Mouse (Mus musculus) erythroblast, embryonic 14.5 days (primary cell): ENCODE data around the gene Rilp. TPM values are rescaled to one million over a fixed set of nuclear protein-coding genes. Genes with fewer than 3 reads are reported as not detected.

Source experiments
- H3K27me3 ChIP-seq: 2 replicates; pipeline ENCODE4 v1.6.1; 2012; ENCODE audit warnings: inconsistent platforms; ENCODE audit not compliant: control insufficient read depth
- H3K36me3 ChIP-seq: 2 replicates; pipeline ENCODE4 v1.6.1; 2012; ENCODE audit warnings: mild to moderate bottlenecking, inconsistent platforms; ENCODE audit not compliant: control insufficient read depth
- H3K4me1 ChIP-seq: 2 replicates; pipeline ENCODE4 v1.6.1; 2012; ENCODE audit warnings: inconsistent platforms; ENCODE audit not compliant: control insufficient read depth
- H3K4me3 ChIP-seq: replicated peaks from 2 replicates; pipeline ENCODE3; 2012; ENCODE audit warnings: moderate library complexity, mild to moderate bottlenecking, inconsistent platforms
- H3K9me3 ChIP-seq: 2 replicates; pipeline ENCODE4 v1.6.1; 2012; ENCODE audit warnings: low read length, inconsistent platforms, mixed read lengths; ENCODE audit not compliant: control insufficient read depth
- GATA1 ChIP-seq: IDR thresholded peaks from 2 replicates; pipeline ENCODE4 v1.6.1; 2012; ENCODE audit warnings: low read length, inconsistent platforms, mixed read lengths
- TAL1 ChIP-seq: IDR thresholded peaks from 3 replicates; pipeline ENCODE4 v1.6.1; 2012; ENCODE audit warnings: low read length, inconsistent platforms, mixed read lengths
- polyA plus RNA-seq: library from polyadenylated mRNA; stranded (reverse); fragments of >175 nt; gene quantifications from 2 replicates; pipeline ENCODE4 v1.2.3, GENCODE M21; 2012

The Rilp gene
- polyA plus RNA-seq, 1 experiment, result 0.10 TPM

- Histone ChIP-seq H3K27me3 (no peaks in the 10 kb centered on the region), H3K4me3 (peak overlapping the region; percentile 5), H3K9me3 (peaks cover 3% of the 10 kb centered on the region), H3K4me1 (peaks cover 80% of the 10 kb centered on the region), H3K36me3 (peaks cover 53% of the 10 kb centered on the region)
- TF ChIP-seq GATA1, result no peak
- TF ChIP-seq TAL1, result no peak
Observed at GRCm38 (mm10) chr11:75465051-75465450, 44.8 kb upstream of the Rilp start.

- H3K36me3 ChIP-seq, result peaks cover 53% of the 10 kb centered on the region
- no peaks in the 10 kb centered on the region for H3K27me3 ChIP-seq
- peaks cover 75% of the 10 kb centered on the region for H3K4me1 ChIP-seq
- TF ChIP-seq GATA1 (no peak), TAL1 (no peak)
- peaks cover 3% of the 10 kb centered on the region for H3K9me3 ChIP-seq
- peak overlapping the region; percentile 69 for H3K4me3 ChIP-seq
Observed at GRCm38 (mm10) chr11:75466731-75467505, 43.0 kb upstream of the Rilp start.

- peaks cover 3% of the 10 kb centered on the region for H3K9me3 ChIP-seq
- peaks cover 49% of the 10 kb centered on the region for H3K36me3 ChIP-seq
- peak overlapping the region; percentile 69 for H3K4me3 ChIP-seq
- H3K4me1 ChIP-seq, result peaks cover 74% of the 10 kb centered on the region
- TF ChIP-seq TAL1 (no peak), GATA1 (peak; percentile 28; the same call in 1 of the 2 replicates)
- no peaks in the 10 kb centered on the region for H3K27me3 ChIP-seq
Observed at GRCm38 (mm10) chr11:75467512-75468215, 42.2 kb upstream of the Rilp start.

GRCm38 (mm10) chr11:75468410-75468809, 41.5 kb upstream of the Rilp start:
- H3K27me3 ChIP-seq, result no peaks in the 10 kb centered on the region
- H3K9me3 ChIP-seq, result peaks cover 3% of the 10 kb centered on the region
- H3K4me1 ChIP-seq, result peaks cover 74% of the 10 kb centered on the region
- peak overlapping the region; percentile 69 for H3K4me3 ChIP-seq
- TF ChIP-seq GATA1 (no peak; the same call in 1 of the 2 replicates), TAL1 (no peak)
- H3K36me3 ChIP-seq, result peaks cover 44% of the 10 kb centered on the region

GRCm38 (mm10) chr11:75469261-75469660, 40.6 kb upstream of the Rilp start:
- Histone ChIP-seq H3K4me3 (no peak overlapping the region), H3K9me3 (peaks cover 3% of the 10 kb centered on the region), H3K4me1 (peaks cover 67% of the 10 kb centered on the region)

GRCm38 (mm10) chr11:75470675-75471074, 39.2 kb upstream of the Rilp start:
- H3K4me3 ChIP-seq, result no peak overlapping the region
- H3K9me3 ChIP-seq, result peaks cover 3% of the 10 kb centered on the region
- peaks cover 21% of the 10 kb centered on the region for H3K36me3 ChIP-seq
- TF ChIP-seq TAL1 (no peak), GATA1 (no peak)
- peaks cover 53% of the 10 kb centered on the region for H3K4me1 ChIP-seq
- H3K27me3 ChIP-seq, result no peaks in the 10 kb centered on the region

More at GRCm38 (mm10) chr11:75469261-75469660, 40.6 kb upstream of the Rilp start:
- TF ChIP-seq GATA1, result no peak
- no peak for TF ChIP-seq TAL1
- peaks cover 35% of the 10 kb centered on the region for H3K36me3 ChIP-seq
- H3K27me3 ChIP-seq, result no peaks in the 10 kb centered on the region

- Histone ChIP-seq H3K9me3 (no peaks in the 10 kb centered on the region), H3K4me1 (peaks cover 42% of the 10 kb centered on the region), H3K36me3 (peaks cover 5% of the 10 kb centered on the region), H3K27me3 (peaks cover 6% of the 10 kb centered on the region), H3K4me3 (peak overlapping the region; percentile 15)
- TF ChIP-seq GATA1, result peak; percentile 25; the same call in 1 of the 2 replicates
- TF ChIP-seq TAL1, result no peak
Observed at GRCm38 (mm10) chr11:75472469-75473081, 37.3 kb upstream of the Rilp start.

- Histone ChIP-seq H3K36me3 (peaks cover 5% of the 10 kb centered on the region), H3K4me3 (no peak overlapping the region), H3K9me3 (no peaks in the 10 kb centered on the region), H3K4me1 (peaks cover 34% of the 10 kb centered on the region), H3K27me3 (peaks cover 6% of the 10 kb centered on the region)
- TF ChIP-seq TAL1 (no peak), GATA1 (no peak)
Observed at GRCm38 (mm10) chr11:75473376-75473775, 36.5 kb upstream of the Rilp start.

- Histone ChIP-seq H3K36me3 (peaks cover 36% of the 10 kb centered on the region), H3K4me3 (peak overlapping the region; percentile 100), H3K9me3 (no peaks in the 10 kb centered on the region), H3K4me1 (peaks cover 26% of the 10 kb centered on the region), H3K27me3 (peaks cover 21% of the 10 kb centered on the region)
- TF ChIP-seq TAL1, result no peak
- no peak for TF ChIP-seq GATA1
Observed at GRCm38 (mm10) chr11:75486192-75486591, 23.7 kb upstream of the Rilp start.
